In the genomic region with DNA sequence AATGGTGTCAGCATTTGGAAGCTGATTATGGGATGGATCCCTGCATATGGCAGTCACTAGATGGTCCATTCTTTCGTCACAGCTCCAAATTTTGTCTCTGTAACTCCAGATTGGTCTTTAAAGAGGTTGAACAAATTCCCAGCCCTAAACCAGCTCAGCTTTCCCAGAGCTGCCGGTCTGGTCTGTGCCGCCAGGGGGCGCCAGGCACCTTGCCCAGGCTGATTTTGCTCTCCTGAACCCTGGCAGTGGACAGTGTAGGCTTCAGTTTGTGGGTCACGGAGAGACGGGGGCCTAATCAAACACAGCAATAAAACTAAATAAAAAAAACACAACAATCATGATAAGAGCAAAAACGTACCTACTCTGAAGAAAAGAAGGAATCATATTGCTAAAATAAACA, we compare ENCODE assay signal across 9 mouse cellular contexts. TPM values are rescaled to one million over a fixed set of nuclear protein-coding genes. Genes with fewer than 3 reads are reported as not detected.
A peak's percentile ranks its signal among the peaks of the same experiment; 100 is the strongest.
DNase-seq lines count a peak whose midpoint lies in the region; ATAC-seq and TF ChIP-seq lines count a peak whose summit lies in the region.
"Had no signal": no experiment of that assay in that cellular context is flagged by ENCODE, and none has a peak within 500 bp of the region (broad histone marks: within the 10 kb centered on the region; RNA-seq: fewer than 3 reads in every experiment).

No protein-coding gene starts in this region.

- H3K27me3 ChIP-seq in thymus, adult 2 months (ENCODE audit: control insufficient read depth, insufficient read depth, low read length), result no peaks in the 10 kb centered on the region

- peak in 1 of 2 experiments; percentile 72 for DNase-seq in layer of hippocampus, adult 2 months (ENCODE audit: low spot score in 2 of 2)
- DNase-seq in layer of hippocampus, adult 9-10 months (ENCODE audit: low spot score), result no peak
- peak; percentile 73 for DNase-seq in adrenal gland, adult 2 months
- peak; percentile 75 for DNase-seq in embryo, embryonic 11 days
- peak; percentile 78 to 86 for DNase-seq in heart, postnatal 36 days
- peak; percentile 31 to 33 for DNase-seq in left cerebral cortex, postnatal 36 days (ENCODE audit: low spot score in 2 of 2)
- peak; percentile 64 for DNase-seq in thymus, adult 2 months

- no peak for TF ChIP-seq POLR2A in thymus, adult 2 months (IDR thresholded peaks at IDR 0.05; ENCODE audit: control insufficient read depth, extremely low read depth, insufficient read depth, low read length, poor library complexity)

- H3K4me3 ChIP-seq in layer of hippocampus, adult 2 months, result no peak overlapping the region
- H3K4me3 ChIP-seq in thymus, adult 2 months (ENCODE audit: control insufficient read depth, insufficient read depth, low read length), result no peak overlapping the region
- H3K4me3 ChIP-seq: embryonic facial prominence, embryonic 13.5 days had no signal

- 18% methylated on average over 7 of the region's 7 CpGs for WGBS in thymus, adult 2 months

- no peaks in the 10 kb centered on the region for H3K4me1 ChIP-seq in thymus, adult 2 months (replicated peaks; ENCODE audit: control insufficient read depth, insufficient read depth, low read length)

- H3K36me3 ChIP-seq in thymus, adult 2 months (ENCODE audit: control insufficient read depth, insufficient read depth, low read length), result no peaks in the 10 kb centered on the region
- H3K36me3 ChIP-seq: embryonic facial prominence, embryonic 13.5 days had no signal

- intact Hi-C loops in heart, postnatal 36 days (cut with DNase I), result loop anchor here (1.0 to 10.0 kb wide), 3 partner anchors 13 to 776 kb away; a partner anchor contains a TSS
- intact Hi-C loops in left cerebral cortex, postnatal 36 days (cut with DNase I), result loop anchor here (5.0 kb wide), 2 partner anchors 57 to 207 kb away; no protein-coding TSS in a partner anchor

- peak; percentile 84 for TF ChIP-seq CTCF in layer of hippocampus, adult 2 months (conservative IDR thresholded peaks at IDR 0.05)
- peak; percentile 90 for TF ChIP-seq CTCF in thymus, adult 2 months (IDR thresholded peaks at IDR 0.05; ENCODE audit: borderline replicate concordance, control insufficient read depth, extremely low read depth, insufficient read depth, low read length, poor library complexity)

- no peak overlapping the region for H3K27ac ChIP-seq in layer of hippocampus, adult 2 months
- no peak overlapping the region for H3K27ac ChIP-seq in thymus, adult 2 months (ENCODE audit: control insufficient read depth, insufficient read depth, low read length)
- H3K27ac ChIP-seq: embryonic facial prominence, embryonic 13.5 days had no signal

- ATAC-seq in neutrophil, adult 5-6 weeks (ENCODE audit: extremely low read depth, insufficient number of reproducible peaks, low FRiP score, poor library complexity, severe bottlenecking), result peak; percentile 66; the same call in 1 of the 2 replicates

RNA-seq across cellular contexts. Expression of a gene that starts 13.5 kb away (rescaled TPM):
- 1 to 10 TPM; 6.6 to 7.5 TPM for total RNA-seq in layer of hippocampus, adult 2 months (2021)
- total RNA-seq in adrenal gland, adult 2 months (2021), result 1 to 10 TPM; 7.0 to 7.3 TPM
- polyA plus RNA-seq in adrenal gland, adult 2 months (2012; rRNA removed), result 29.4 and 32.0 TPM in 2 replicates
- 10 to 100 TPM; 12.7 to 13.3 TPM for total RNA-seq in heart, postnatal 36 days (2021)
- 1 to 10 TPM; 5.2 to 7.3 TPM for total RNA-seq in left cerebral cortex, postnatal 36 days (2021)
- total RNA-seq in neutrophil, adult 5-6 weeks (2017), result 0.37 TPM in 1 of 2 replicates, not detected in the other
- polyA plus RNA-seq in thymus, adult 2 months (2012; rRNA removed), result 14.2 and 16.1 TPM in 2 replicates

RNA-seq across cellular contexts. Expression of a gene that starts 16.9 kb away (rescaled TPM):
- total RNA-seq in layer of hippocampus, adult 2 months (2021), result not detected
- not detected for total RNA-seq in adrenal gland, adult 2 months (2021)
- polyA plus RNA-seq in adrenal gland, adult 2 months (2012; rRNA removed), result not detected in 2 replicates
- not detected for total RNA-seq in heart, postnatal 36 days (2021)
- not detected for total RNA-seq in left cerebral cortex, postnatal 36 days (2021)
- 0.35 TPM in 1 of 2 replicates, not detected in the other for total RNA-seq in neutrophil, adult 5-6 weeks (2017)
- polyA plus RNA-seq in thymus, adult 2 months (2012; rRNA removed), result not detected in 2 replicates

RNA-seq across cellular contexts. Expression of a gene that starts 28.9 kb away (rescaled TPM):
- total RNA-seq in layer of hippocampus, adult 2 months (2021), result not detected
- total RNA-seq in adrenal gland, adult 2 months (2021), result 1 to 10 TPM in 1 of 2 experiments, under 1 TPM in 1; 0.49 to 1.1 TPM
- 0.98 and 1.1 TPM in 2 replicates for polyA plus RNA-seq in adrenal gland, adult 2 months (2012; rRNA removed)
- under 1 TPM; 0.22 to 0.42 TPM for total RNA-seq in heart, postnatal 36 days (2021)
- total RNA-seq in left cerebral cortex, postnatal 36 days (2021), result not detected
- 1.9 and 2.3 TPM in 2 replicates for total RNA-seq in neutrophil, adult 5-6 weeks (2017)
- polyA plus RNA-seq in thymus, adult 2 months (2012; rRNA removed), result 7.2 and 10.9 TPM in 2 replicates
